Mouse (Mus musculus) kidney, postnatal 10 days (tissue): ENCODE measurements around the gene Pxmp2.

Experiments
- DNase-seq: peaks from one replicate; pipeline ENCODE4 v3.0.0; 2021; ENCODE audit warnings: mixed read lengths

The Pxmp2 gene

DNA sequence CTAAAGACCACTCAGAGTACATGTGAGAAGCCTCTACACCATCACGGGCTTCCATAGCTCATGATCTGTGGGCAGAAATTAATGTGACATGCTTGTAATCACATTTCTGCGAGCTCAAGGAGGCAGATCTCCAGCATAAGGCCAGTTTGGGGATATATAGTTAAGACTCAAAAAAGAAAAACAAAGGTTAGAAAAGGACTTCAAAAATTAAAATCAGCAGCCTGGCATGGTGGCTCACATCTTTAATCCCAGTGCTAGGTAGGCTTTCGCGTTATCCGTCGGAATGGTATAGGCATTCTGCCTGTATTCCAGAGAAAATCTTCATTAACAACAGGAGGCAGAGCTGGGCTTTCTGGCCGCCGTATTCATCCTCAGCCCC lies 55.6 kb downstream of the Pxmp2 start:
- no peak for DNase-seq

- DNase-seq = no peak
These were observed 58.6 kb downstream of the Pxmp2 start for GRCm38 (mm10) chr5:110227336-110227883.

DNA sequence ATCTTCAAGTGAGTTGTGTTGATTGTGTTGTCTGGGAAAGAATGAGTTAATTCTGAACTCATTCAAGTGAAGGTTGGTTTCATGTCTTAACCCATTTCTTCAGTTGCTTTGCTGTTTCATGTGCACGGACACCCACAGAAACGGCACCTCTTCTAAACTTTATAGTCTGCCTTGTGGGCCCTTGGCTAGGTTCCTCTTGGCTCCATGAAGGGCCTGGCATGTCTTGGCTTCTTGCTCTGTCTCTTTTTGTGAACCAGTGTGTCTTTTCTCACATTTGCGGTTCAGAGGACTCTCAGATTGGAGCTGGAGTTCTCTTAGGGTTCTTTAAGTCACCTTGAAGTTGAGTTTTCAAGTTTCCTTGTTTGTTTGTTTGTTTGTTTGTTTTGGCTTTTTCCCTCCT lies 60.9 kb downstream of the Pxmp2 start:
- no peak for DNase-seq
